Mouse (Mus musculus) granulocyte monocyte progenitor cell, adult 5-6 weeks (primary cell): ENCODE measurements around the gene Ndufb2. TPM values are rescaled to one million over a fixed set of nuclear protein-coding genes. Genes with fewer than 3 reads are reported as not detected.

Experiments used
- ATAC-seq: replicated peaks from 2 replicates; pipeline ENCODE4 v1.8.0; 2016; ENCODE audit warnings: mild to moderate bottlenecking, moderate TSS enrichment, inconsistent platforms; ENCODE audit not compliant: poor library complexity, severe bottlenecking
- total RNA-seq, 2 experiments: library from RNA; stranded (forward) in 1 of 2; stranded (reverse) in 1 of 2; fragments of 200-712, 200-1000 nt in 1 of 2; fragments of >200 nt in 1 of 2; fragmentation: Nextera tagmentation in 1 of 2; gene quantifications; 2 replicates each; pipeline ENCODE4 v1.2.3; 2014 to 2017

The Ndufb2 gene
- total RNA-seq, 2 experiments from 2014 or later, result 93.4 to 172 TPM

GRCm38 (mm10) chr6:39574951-39575350 is 17.4 kb upstream of the Ndufb2 start:
- ATAC-seq, result no peak

- ATAC-seq, result no peak
These were observed 12.8 kb upstream of the Ndufb2 start for GRCm38 (mm10) chr6:39579552-39579951.

- no peak for ATAC-seq
These were observed 11.8 kb upstream of the Ndufb2 start for GRCm38 (mm10) chr6:39580558-39580957.

- no peak for ATAC-seq
These were observed 11.1 kb upstream of the Ndufb2 start for GRCm38 (mm10) chr6:39581087-39581784.

- no peak for ATAC-seq
These were observed 6.9 kb upstream of the Ndufb2 start, which contains the start of gene Gm42420 for GRCm38 (mm10) chr6:39585517-39585916. Gm42420 (plus strand) TSS chr6:39585753.

GRCm38 (mm10) chr6:39591481-39591880 is 893 bp upstream of the Ndufb2 start:
- no peak for ATAC-seq

GRCm38 (mm10) chr6:39600851-39601250 is 8.5 kb downstream of the Ndufb2 start:
- ATAC-seq, result no peak

GRCm38 (mm10) chr6:39601828-39602227 is 9.5 kb downstream of the Ndufb2 start:
- peak; percentile 46 for ATAC-seq

- no peak for ATAC-seq
These were observed 12.2 kb downstream of the Ndufb2 start for GRCm38 (mm10) chr6:39604565-39604964.

- ATAC-seq, result no peak
These were observed 13.7 kb downstream of the Ndufb2 start for GRCm38 (mm10) chr6:39606056-39606455.

GRCm38 (mm10) chr6:39606862-39607261 is 14.5 kb downstream of the Ndufb2 start:
- 0 out of 2 replicates have a peak, but pooled peaks have one; percentile 27 for ATAC-seq

GRCm38 (mm10) chr6:39607365-39607764 is 15.0 kb downstream of the Ndufb2 start:
- ATAC-seq, result no peak

GRCm38 (mm10) chr6:39610207-39610606 is 17.8 kb downstream of the Ndufb2 start:
- ATAC-seq, result no peak

GRCm38 (mm10) chr6:39611296-39611695 is 18.9 kb downstream of the Ndufb2 start:
- ATAC-seq, result no peak

Other genes starting within 250 kb of the Ndufb2 start
- 0.88 TPM in 1 of 2 replicates, not detected in the other for gene Slc37a3, start 214.9 kb upstream of the Ndufb2 start, total RNA-seq (2014; fragmentation: Nextera tagmentation)
- gene Slc37a3, start 214.9 kb upstream of the Ndufb2 start, total RNA-seq (2017), result 0.26 and 0.41 TPM in 2 replicates
- gene Rab19, start 211.4 kb upstream of the Ndufb2 start, total RNA-seq (2014; fragmentation: Nextera tagmentation), result 1.4 TPM in 1 of 2 replicates, not detected in the other
- gene Rab19, start 211.4 kb upstream of the Ndufb2 start, total RNA-seq (2017), result 0.26 TPM in 1 of 2 replicates, not detected in the other
- 35.5 and 43.6 TPM in 2 replicates for gene Mkrn1, start 172.1 kb upstream of the Ndufb2 start, total RNA-seq (2014; fragmentation: Nextera tagmentation)
- 27.1 and 32.9 TPM in 2 replicates for gene Mkrn1, start 172.1 kb upstream of the Ndufb2 start, total RNA-seq (2017)
- gene Dennd2a, start 34.7 kb upstream of the Ndufb2 start, total RNA-seq (2014; fragmentation: Nextera tagmentation), result 0.13 TPM in 1 of 2 replicates, not detected in the other
- 0.15 and 0.52 TPM in 2 replicates for gene Dennd2a, start 34.7 kb upstream of the Ndufb2 start, total RNA-seq (2017)
- gene Adck2, start 18.7 kb upstream of the Ndufb2 start, total RNA-seq (2014; fragmentation: Nextera tagmentation), result 9.7 and 16.2 TPM in 2 replicates
- 3.8 and 11.6 TPM in 2 replicates for gene Adck2, start 18.7 kb upstream of the Ndufb2 start, total RNA-seq (2017)
- gene Gm42420, start 6.8 kb upstream of the Ndufb2 start, total RNA-seq (2014; fragmentation: Nextera tagmentation), result 2.4 and 4.0 TPM in 2 replicates
- 0.90 and 1.4 TPM in 2 replicates for gene Gm42420, start 6.8 kb upstream of the Ndufb2 start, total RNA-seq (2017)
- gene Braf, start 132.9 kb downstream of the Ndufb2 start, total RNA-seq (2014; fragmentation: Nextera tagmentation), result 25.1 and 29.1 TPM in 2 replicates
- gene Braf, start 132.9 kb downstream of the Ndufb2 start, total RNA-seq (2017), result 24.1 and 28.7 TPM in 2 replicates
- 107 and 122 TPM in 2 replicates for gene Mrps33, start 218.4 kb downstream of the Ndufb2 start, total RNA-seq (2014; fragmentation: Nextera tagmentation)
- gene Mrps33, start 218.4 kb downstream of the Ndufb2 start, total RNA-seq (2017), result 55.8 and 64.7 TPM in 2 replicates